Mouse (Mus musculus) gastrocnemius, adult 2 months (tissue): ENCODE measurements at regions not wholly inside any gene's neighbourhood (a gene's known extent, or its start where the extent isn't known, plus 50 kb on each side); places are given as distances from the start of the nearest gene placed in this dataset.

Experiments used
- DNase-seq: peaks from one replicate; pipeline ENCODE4 v3.0.0; 2022
- H3K27ac ChIP-seq: fragments of 200-600 bp; 2 replicates; pipeline ENCODE4 v1.8.1; 2022; ENCODE audit warnings: mild to moderate bottlenecking
- H3K4me3 ChIP-seq: fragments of 200-600 bp; 2 replicates; pipeline ENCODE4 v1.8.1; 2022; ENCODE audit warnings: mild to moderate bottlenecking, moderate library complexity
- CTCF ChIP-seq: fragments of 200-600 bp; IDR thresholded peaks from 2 replicates; pipeline ENCODE4 v1.8.1; 2022; ENCODE audit warnings: antibody characterized with exemption, mild to moderate bottlenecking, moderate library complexity
- intact Hi-C: fragments of 180-260 bp; cut with DNase I; formaldehyde crosslinking; loops from one replicate; pipeline ENCODE4 v1.15.1; 2025

DNA sequence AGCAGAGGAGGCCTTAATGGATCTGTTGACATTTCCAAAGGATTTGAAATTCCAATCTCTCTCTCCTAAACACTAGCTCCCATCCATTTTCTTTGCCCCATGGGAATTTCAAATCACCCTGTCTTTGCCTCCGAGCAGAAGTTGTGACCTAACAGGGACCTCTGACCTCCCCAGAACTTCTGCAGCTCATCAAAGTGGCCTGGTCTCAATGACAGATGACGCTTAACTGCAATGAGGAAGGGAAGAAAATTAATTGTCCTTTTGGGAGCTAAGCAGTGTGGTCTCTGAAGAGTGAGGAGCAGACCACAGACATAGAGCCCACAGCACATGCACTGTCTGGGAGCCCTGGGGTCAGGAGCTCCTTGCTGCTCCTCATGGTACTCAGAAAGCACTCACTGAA is 155.3 kb downstream of the Tox3 start:
- no peak for TF ChIP-seq CTCF
- intact Hi-C loops = no loop called here
- Histone ChIP-seq H3K27ac (no peak overlapping the region), H3K4me3 (no peak overlapping the region)
- DNase-seq = no peak

- intact Hi-C loops = no loop called here
- H3K27ac ChIP-seq = no peak overlapping the region
- H3K4me3 ChIP-seq = no peak overlapping the region
- TF ChIP-seq CTCF = no peak
- DNase-seq = no peak
Observed at GRCm38 (mm10) chr8:90182807-90183206, 165.3 kb downstream of the Tox3 start.

GRCm38 (mm10) chr8:90176771-90177170 is 171.4 kb downstream of the Tox3 start:
- no peak for DNase-seq
- H3K4me3 ChIP-seq = no peak overlapping the region
- no peak overlapping the region for H3K27ac ChIP-seq
- no peak for TF ChIP-seq CTCF
- intact Hi-C loops = no loop called here

DNA sequence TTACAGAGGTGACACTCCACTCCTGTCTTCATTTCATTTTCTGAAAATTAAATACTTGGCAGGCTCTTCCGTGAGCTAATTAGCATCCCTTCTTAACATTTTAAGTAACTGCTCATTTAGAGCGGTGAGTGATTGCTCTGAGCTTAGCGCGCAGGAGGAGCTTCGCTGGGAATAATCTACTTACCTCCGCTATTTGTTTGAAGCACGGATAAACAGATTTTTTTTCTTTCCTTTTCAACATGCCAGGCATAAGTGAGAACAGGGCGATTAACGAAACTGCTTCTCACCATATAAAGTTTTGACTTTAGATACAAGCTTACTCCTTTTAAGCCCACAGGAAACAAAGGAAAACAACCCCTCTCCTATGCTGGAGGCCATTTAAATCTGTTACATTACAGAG is 171.8 kb downstream of the Tox3 start:
- no peak overlapping the region for H3K4me3 ChIP-seq
- intact Hi-C loops = no loop called here
- TF ChIP-seq CTCF = no peak
- no peak overlapping the region for H3K27ac ChIP-seq
- DNase-seq = no peak

GRCm38 (mm10) chr8:90166639-90167038 is 181.5 kb downstream of the Tox3 start:
- intact Hi-C loops = no loop called here
- TF ChIP-seq CTCF = no peak
- Histone ChIP-seq H3K27ac (no peak overlapping the region), H3K4me3 (no peak overlapping the region)
- DNase-seq = no peak

- no peak overlapping the region for H3K4me3 ChIP-seq
- H3K27ac ChIP-seq = no peak overlapping the region
- DNase-seq = no peak
- intact Hi-C loops = no loop called here
- no peak for TF ChIP-seq CTCF
Observed at GRCm38 (mm10) chr8:90151477-90151876, 196.7 kb downstream of the Tox3 start.

- Histone ChIP-seq H3K4me3 (no peak overlapping the region), H3K27ac (no peak overlapping the region)
- TF ChIP-seq CTCF = no peak
- intact Hi-C loops = no loop called here
- DNase-seq = no peak
Observed at GRCm38 (mm10) chr8:90149903-90150302, 198.2 kb downstream of the Tox3 start.

DNA sequence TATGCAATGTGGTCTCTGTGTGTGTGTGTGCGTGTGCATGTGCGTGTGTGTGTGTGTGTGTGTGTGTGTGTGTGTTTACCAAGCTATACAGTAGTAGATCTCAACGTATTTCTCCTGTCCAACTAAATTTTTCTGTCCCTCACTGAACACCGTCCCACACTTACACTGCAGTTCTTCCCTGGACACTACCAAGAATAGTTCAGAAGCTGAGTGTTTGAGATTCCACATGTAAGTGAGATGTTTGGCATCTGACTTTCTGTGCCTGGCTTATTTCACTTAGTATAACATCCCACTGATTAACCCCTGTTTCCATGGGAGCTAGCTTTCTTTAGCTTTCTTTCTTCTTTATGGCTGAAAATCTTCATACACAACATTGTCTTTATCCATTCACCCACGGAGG is 213.5 kb downstream of the Tox3 start:
- no peak for DNase-seq
- intact Hi-C loops = no loop called here
- H3K27ac ChIP-seq = no peak overlapping the region
- TF ChIP-seq CTCF = no peak
- H3K4me3 ChIP-seq = no peak overlapping the region

GRCm38 (mm10) chr8:90130704-90131267 is 217.4 kb downstream of the Tox3 start:
- no peak for TF ChIP-seq CTCF
- Histone ChIP-seq H3K27ac (no peak overlapping the region), H3K4me3 (no peak overlapping the region)
- intact Hi-C loops = no loop called here
- DNase-seq = no peak

DNA sequence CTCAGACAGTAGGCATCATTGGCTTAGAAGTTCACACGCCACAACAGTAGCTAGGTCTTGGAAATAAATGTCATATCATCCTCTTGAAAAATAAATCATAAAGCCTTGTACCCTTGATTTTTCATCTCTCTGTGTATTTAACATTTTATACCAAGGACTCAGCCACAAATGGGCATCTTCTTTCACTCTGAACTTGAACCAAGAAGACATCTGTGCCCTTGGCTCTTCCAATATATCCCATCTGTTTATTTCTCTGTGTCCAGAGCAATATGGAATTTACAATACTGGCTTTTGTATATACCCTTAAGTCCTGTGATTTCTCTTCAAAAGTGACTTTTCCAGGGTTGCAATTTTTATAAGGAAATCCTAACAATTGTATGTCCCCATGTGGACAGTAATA is 222.7 kb downstream of the Tox3 start:
- no peak overlapping the region for H3K4me3 ChIP-seq
- TF ChIP-seq CTCF = no peak

GRCm38 (mm10) chr8:90123101-90123500 is 225.0 kb downstream of the Tox3 start:
- intact Hi-C loops = no loop called here
- DNase-seq = no peak
- no peak for TF ChIP-seq CTCF
- Histone ChIP-seq H3K27ac (no peak overlapping the region), H3K4me3 (no peak overlapping the region)

More for the DNA sequence above, 222.7 kb downstream of the Tox3 start:
- no peak overlapping the region for H3K27ac ChIP-seq
- intact Hi-C loops = no loop called here
- DNase-seq = no peak

DNA sequence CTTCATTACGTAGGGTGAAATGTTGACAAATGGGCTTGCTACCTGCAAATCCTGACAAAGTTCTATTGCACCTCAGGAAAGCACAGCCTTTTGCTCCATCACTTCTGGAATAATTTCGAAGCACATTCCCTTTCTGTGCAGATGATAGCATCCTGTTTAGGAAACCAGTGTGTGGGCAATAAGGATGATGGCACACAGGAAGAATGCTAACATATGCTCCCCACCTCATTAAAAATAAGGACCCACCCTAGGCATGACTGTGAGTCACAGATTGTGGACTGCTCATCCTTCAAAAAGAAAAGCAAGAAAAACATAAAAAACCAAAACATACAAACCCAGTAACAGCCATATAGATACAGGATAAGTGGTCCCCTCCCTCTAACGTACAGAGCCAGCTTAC is 226.2 kb downstream of the Tox3 start:
- intact Hi-C loops = no loop called here
- TF ChIP-seq CTCF = no peak
- Histone ChIP-seq H3K4me3 (no peak overlapping the region), H3K27ac (no peak overlapping the region)
- no peak for DNase-seq

GRCm38 (mm10) chr8:90121017-90121416 is 227.1 kb downstream of the Tox3 start:
- DNase-seq = no peak
- intact Hi-C loops = no loop called here
- Histone ChIP-seq H3K27ac (no peak overlapping the region), H3K4me3 (no peak overlapping the region)
- no peak for TF ChIP-seq CTCF

DNA sequence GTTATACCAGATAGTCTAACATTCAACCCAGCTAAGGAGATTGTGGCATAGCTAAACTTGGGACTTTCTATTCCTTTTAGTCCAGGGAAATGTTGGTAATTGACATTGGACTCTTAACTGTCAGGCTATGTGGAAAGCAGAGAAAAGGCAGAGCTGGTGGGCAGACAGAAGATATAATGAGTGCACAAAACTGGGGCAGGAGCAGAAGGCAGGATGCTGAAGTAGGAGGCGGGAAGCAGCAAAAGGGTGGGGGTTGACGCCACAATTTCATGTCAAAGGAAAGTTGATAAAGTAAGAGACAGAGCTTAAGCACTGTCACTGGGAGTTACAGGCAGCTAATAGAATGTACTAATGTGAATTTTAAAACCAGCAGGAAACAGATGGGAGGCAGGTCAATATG is 232.7 kb downstream of the Tox3 start:
- intact Hi-C loops = no loop called here
- no peak for DNase-seq
- Histone ChIP-seq H3K4me3 (no peak overlapping the region), H3K27ac (no peak overlapping the region)
- no peak for TF ChIP-seq CTCF

DNA sequence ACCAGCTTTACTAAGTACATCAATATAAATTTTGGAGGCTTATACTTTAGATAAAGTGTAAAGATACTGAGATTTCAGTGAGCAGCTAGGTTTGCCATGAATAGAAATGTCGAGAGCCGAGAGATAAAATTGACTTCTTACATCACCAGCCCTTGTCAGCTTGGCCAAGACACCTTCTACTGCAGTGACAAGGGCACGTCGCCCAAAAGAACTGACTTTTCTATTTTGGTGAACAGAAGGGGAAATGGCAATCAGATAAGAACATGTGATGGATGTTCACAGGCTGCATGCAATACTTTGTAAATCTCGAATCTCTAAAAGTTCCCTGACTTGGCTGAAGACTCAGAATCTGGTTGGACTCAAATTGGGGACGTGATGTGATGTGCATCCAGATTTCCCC is 247.6 kb downstream of the Tox3 start:
- Histone ChIP-seq H3K27ac (no peak overlapping the region), H3K4me3 (no peak overlapping the region)
- no peak for TF ChIP-seq CTCF
- intact Hi-C loops = no loop called here
- DNase-seq = no peak
